Mouse (Mus musculus) liver, postnatal 0 days (tissue): ENCODE results near the gene Oscp1.

Experiments used
- CTCF ChIP-seq: sonication (generic); IDR thresholded peaks from 2 replicates; pipeline ENCODE4 v1.5.1; 2016; ENCODE audit warnings: antibody characterized with exemption, low read depth
- EP300 ChIP-seq: IDR thresholded peaks from 2 replicates; pipeline ENCODE4 v1.6.1; 2016; ENCODE audit warnings: antibody characterized with exemption, low read depth, mild to moderate bottlenecking

DNA sequence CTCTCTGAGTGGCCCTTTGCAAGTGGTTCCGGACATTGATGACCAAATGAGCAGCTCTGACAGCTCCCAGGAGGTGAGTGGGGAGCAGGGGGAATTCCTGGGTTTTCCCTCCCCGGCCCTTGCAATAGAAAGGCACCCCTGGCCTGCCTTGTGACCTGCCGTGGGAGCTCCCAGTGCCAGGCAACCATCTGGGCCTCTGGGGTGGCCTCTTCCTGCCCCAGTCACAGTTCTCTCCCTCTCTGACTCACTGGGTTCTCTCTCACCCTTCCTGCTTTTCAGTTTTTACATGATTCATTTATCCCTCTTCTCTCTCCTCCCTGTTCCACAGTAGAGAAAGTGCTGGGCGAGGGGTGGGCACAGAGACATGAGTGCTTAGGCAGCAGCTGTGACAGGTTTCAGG lies 79.4 kb downstream of the Oscp1 start:
- TF ChIP-seq CTCF (no peak), EP300 (no peak)
